Mouse (Mus musculus) myocyte (in vitro differentiated cells): ENCODE measurements at regions not wholly inside any gene's neighbourhood (a gene's known extent, or its start where the extent isn't known, plus 50 kb on each side); places are given as distances from the start of the nearest gene placed in this dataset.

Experiments used
- CEBPB ChIP-seq: IDR thresholded peaks from 2 replicates; pipeline ENCODE4 v1.6.1; 2011; ENCODE audit warnings: mild to moderate bottlenecking, moderate library complexity; ENCODE audit not compliant: poor library complexity, insufficient read depth, severe bottlenecking
- E2F4 ChIP-seq: IDR thresholded peaks from one replicate; pipeline ENCODE4 v1.6.1; 2011; ENCODE audit warnings: mild to moderate bottlenecking, control low read depth, moderate library complexity; ENCODE audit not compliant: insufficient read depth
- MAX ChIP-seq: IDR thresholded peaks from one replicate; pipeline ENCODE4 v1.6.1; 2011; ENCODE audit warnings: low read depth, mild to moderate bottlenecking, control low read depth
- MYOD1 ChIP-seq, 3 experiments: IDR thresholded peaks; one replicate each; pipeline ENCODE4 v1.6.1; 2011; ENCODE audit warnings: control low read depth in 2 of 3, low read depth in 2 of 3, mild to moderate bottlenecking in 2 of 3, moderate library complexity in 1 of 3; ENCODE audit not compliant: insufficient read length in 2 of 3, control insufficient read depth in 1 of 3
- MYOG ChIP-seq, 3 experiments: IDR thresholded peaks; one replicate each; pipeline ENCODE4 v1.6.1; 2011; ENCODE audit warnings: control low read depth in 2 of 3, low read depth in 2 of 3, mild to moderate bottlenecking in 2 of 3; ENCODE audit not compliant: insufficient read length in 2 of 3, control insufficient read depth in 1 of 3, insufficient read depth in 1 of 3
- POLR2A ChIP-seq: IDR thresholded peaks from one replicate; pipeline ENCODE4 v1.6.1; 2011; ENCODE audit warnings: low read depth, mild to moderate bottlenecking, control low read depth, moderate library complexity; ENCODE audit not compliant: insufficient read length
- POLR2AphosphoS2 ChIP-seq: IDR thresholded peaks from one replicate; pipeline ENCODE4 v1.6.1; 2011; ENCODE audit warnings: low read depth, control low read depth; ENCODE audit not compliant: insufficient read length
- REST ChIP-seq: IDR thresholded peaks from one replicate; pipeline ENCODE4 v1.6.1; 2011; ENCODE audit warnings: mild to moderate bottlenecking, control low read depth, moderate library complexity; ENCODE audit not compliant: insufficient read depth, insufficient read length
- TCF12 ChIP-seq: IDR thresholded peaks from one replicate; pipeline ENCODE4 v1.6.1; 2011; ENCODE audit warnings: mild to moderate bottlenecking, control low read depth; ENCODE audit not compliant: poor library complexity, insufficient read depth, severe bottlenecking
- TCF3 ChIP-seq: IDR thresholded peaks from one replicate; pipeline ENCODE4 v1.6.1; 2011; ENCODE audit warnings: low read depth, control low read depth; ENCODE audit not compliant: insufficient read length
- USF1 ChIP-seq: IDR thresholded peaks from one replicate; pipeline ENCODE4 v1.6.1; 2011; ENCODE audit warnings: low read depth, mild to moderate bottlenecking, control low read depth, moderate library complexity

GRCm38 (mm10) chr3:42212456-42212855 is 470.0 kb downstream of the D3Ertd751e start:
- TF ChIP-seq MAX: no peak
- no peak for TF ChIP-seq MYOG (IDR thresholded peaks at IDR 0.05; ENCODE audit: control insufficient read depth in 1 of 3, insufficient read depth in 1 of 3, insufficient read length in 2 of 3, low read depth in 2 of 3)
- TF ChIP-seq USF1: no peak
- TF ChIP-seq TCF12: no peak
- TF ChIP-seq E2F4: no peak
- TF ChIP-seq POLR2A: no peak
- TF ChIP-seq REST: no peak
- TF ChIP-seq POLR2AphosphoS2: no peak
- no peak for TF ChIP-seq MYOD1 (IDR thresholded peaks at IDR 0.05; ENCODE audit: control insufficient read depth in 1 of 3, insufficient read length in 2 of 3, low read depth in 2 of 3)
- no peak for TF ChIP-seq TCF3
- TF ChIP-seq CEBPB: no peak
